Mouse (Mus musculus): ENCODE data around the gene Neurl1a. TPM values are rescaled to one million over a fixed set of nuclear protein-coding genes. Genes with fewer than 3 reads are reported as not detected.
A peak's percentile ranks its signal among the peaks of the same experiment; 100 is the strongest.

Gene Neurl1a
- polyA plus RNA-seq, 1 experiment from 2014 or later: 5.1 TPM

DNA sequence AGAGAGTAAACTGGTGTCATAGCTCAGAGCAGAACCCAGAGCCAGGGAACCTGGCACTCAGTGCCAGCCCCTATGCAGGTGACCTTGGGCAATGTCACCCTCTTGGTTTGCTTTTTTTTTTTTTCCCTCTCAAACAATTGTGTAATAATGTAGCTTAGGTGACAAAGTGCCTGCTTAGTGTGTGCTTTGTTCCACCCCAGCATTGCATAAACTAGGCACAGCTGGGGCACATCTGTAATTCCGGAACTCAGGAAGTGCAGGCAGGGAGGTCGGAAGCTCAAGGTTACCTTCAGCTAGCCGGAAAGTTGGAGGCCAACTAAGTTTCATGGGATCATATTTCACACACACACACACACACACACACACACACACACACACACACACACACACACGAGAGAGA lies 28.8 kb upstream of the Neurl1a start:
- WGBS: 49% methylated on average over 4 of the region's 4 CpGs
- Histone ChIP-seq H3K36me3 (no peaks in the 10 kb centered on the region), H3K4me3 (no peak overlapping the region), H3K9me3 (no peaks in the 10 kb centered on the region), H3K27ac (no peak overlapping the region), H3K27me3 (ENCODE audit: insufficient read depth, poor library complexity, severe bottlenecking) (peaks cover 32% of the 10 kb centered on the region), H3K4me1 (0 out of 2 replicates have a peak, but pooled peaks cover 9% of the 10 kb centered on the region)
- no peak for DNase-seq (ENCODE audit: low spot score)

- H3K4me3 ChIP-seq: peak overlapping the region; percentile 48
- H3K4me1 ChIP-seq: 0 out of 2 replicates have a peak, but pooled peaks cover 9% of the 10 kb centered on the region
- DNase-seq (ENCODE audit: low spot score): no peak
- no peak overlapping the region for H3K27ac ChIP-seq
- no peaks in the 10 kb centered on the region for H3K36me3 ChIP-seq
- H3K9me3 ChIP-seq: no peaks in the 10 kb centered on the region
- 21% methylated on average over 32 of the region's 32 CpGs for WGBS
- H3K27me3 ChIP-seq (ENCODE audit: insufficient read depth, poor library complexity, severe bottlenecking): peaks cover 32% of the 10 kb centered on the region
These were observed 27.1 kb upstream of the Neurl1a start for GRCm38 (mm10) chr19:47151332-47152061.

DNA sequence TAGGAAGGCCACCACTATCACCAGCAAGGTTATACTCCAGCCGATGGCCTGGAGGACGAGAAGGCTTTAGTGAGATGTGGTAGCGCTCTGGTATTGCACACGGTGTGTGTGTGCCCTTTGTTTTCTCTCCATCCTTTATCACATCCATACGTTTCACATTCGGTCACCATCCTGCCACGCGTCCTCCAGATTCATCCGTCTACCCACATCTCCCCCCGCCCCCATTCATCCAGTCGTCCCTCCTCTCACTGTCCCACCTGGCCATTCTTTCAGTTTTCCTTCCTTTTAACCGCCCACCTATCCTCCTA lies 26.6 kb upstream of the Neurl1a start:
- Histone ChIP-seq H3K27me3 (ENCODE audit: insufficient read depth, poor library complexity, severe bottlenecking) (peaks cover 32% of the 10 kb centered on the region), H3K4me1 (0 out of 2 replicates have a peak, but pooled peaks cover 9% of the 10 kb centered on the region), H3K27ac (no peak overlapping the region), H3K9me3 (no peaks in the 10 kb centered on the region), H3K4me3 (peak overlapping the region; percentile 48), H3K36me3 (no peaks in the 10 kb centered on the region)
- DNase-seq (ENCODE audit: low spot score): no peak
- 52% methylated on average over 12 of the region's 12 CpGs for WGBS

DNA sequence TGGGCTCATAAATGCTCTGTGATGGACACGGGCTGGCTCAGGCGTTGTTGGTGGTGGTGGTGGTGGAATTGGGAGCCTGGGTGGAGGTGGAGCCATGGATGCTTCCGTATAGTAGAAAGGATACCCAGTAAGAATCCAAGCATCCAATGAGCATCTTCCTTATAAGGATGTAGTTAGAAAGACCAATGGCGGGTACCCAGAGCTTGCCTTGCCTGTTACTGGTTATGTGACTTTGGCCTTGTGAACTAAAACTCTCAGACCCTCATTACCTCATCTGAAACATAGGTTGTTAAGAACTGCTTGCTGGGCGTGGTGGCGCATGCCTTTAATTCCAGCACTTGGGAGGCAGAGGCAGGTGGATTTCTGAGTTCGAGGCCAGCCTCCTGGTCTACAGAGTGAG lies 24.9 kb upstream of the Neurl1a start:
- Histone ChIP-seq H3K27me3 (ENCODE audit: insufficient read depth, poor library complexity, severe bottlenecking) (peaks cover 32% of the 10 kb centered on the region), H3K4me1 (0 out of 2 replicates have a peak, but pooled peaks cover 7% of the 10 kb centered on the region), H3K27ac (no peak overlapping the region), H3K36me3 (no peaks in the 10 kb centered on the region), H3K4me3 (no peak overlapping the region), H3K9me3 (no peaks in the 10 kb centered on the region)
- 84% methylated on average over 7 of the region's 7 CpGs for WGBS
- no peak for DNase-seq (ENCODE audit: low spot score)

- Histone ChIP-seq H3K4me1 (no peaks in the 10 kb centered on the region), H3K9me3 (no peaks in the 10 kb centered on the region), H3K27ac (no peak within 1 kb of the TSS), H3K36me3 (no peaks in the 10 kb centered on the region), H3K4me3 (no peak within 1 kb of the TSS), H3K27me3 (ENCODE audit: insufficient read depth, poor library complexity, severe bottlenecking) (peaks cover 10% of the 10 kb centered on the region)
- WGBS: 72% methylated on average over 11 of the region's 11 CpGs
- DNase-seq (ENCODE audit: low spot score): no peak
These were observed 21.0 kb upstream of the Neurl1a start, which contains the start of gene Calhm3 for GRCm38 (mm10) chr19:47157664-47158063. TSS of gene Calhm3 (minus strand) at chr19:47157764.

DNA sequence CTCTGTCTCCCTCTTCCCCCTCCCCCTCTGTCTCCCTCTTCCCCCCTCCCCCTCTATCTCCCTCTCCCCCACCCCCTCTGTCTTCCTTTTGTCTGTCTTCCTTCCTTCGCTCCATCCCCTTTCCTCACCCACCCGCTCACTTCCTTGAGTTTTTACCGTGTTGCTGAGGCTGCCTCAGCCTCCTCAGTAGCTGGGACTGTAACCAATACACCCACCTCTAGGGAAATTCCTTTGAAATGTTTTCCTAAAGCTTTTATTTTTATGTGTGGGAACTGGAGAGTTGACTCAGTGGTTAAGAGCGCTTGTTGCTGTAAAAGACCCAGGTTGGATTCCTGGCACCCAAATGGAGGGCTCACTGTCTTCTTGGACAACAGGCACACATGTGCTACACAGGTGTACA lies 17.0 kb upstream of the Neurl1a start:
- no peak overlapping the region for H3K4me3 ChIP-seq

GRCm38 (mm10) chr19:47163176-47163744 lies 15.4 kb upstream of the Neurl1a start:
- DNase-seq (ENCODE audit: low spot score): no peak
- Histone ChIP-seq H3K4me3 (no peak overlapping the region), H3K4me1 (peaks cover 9% of the 10 kb centered on the region), H3K27me3 (ENCODE audit: insufficient read depth, poor library complexity, severe bottlenecking) (no peaks in the 10 kb centered on the region), H3K36me3 (no peaks in the 10 kb centered on the region), H3K27ac (no peak overlapping the region), H3K9me3 (no peaks in the 10 kb centered on the region)
- 84% methylated on average over 6 of the region's 6 CpGs for WGBS

More for the DNA sequence above, 17.0 kb upstream of the Neurl1a start:
- H3K4me1 ChIP-seq: peaks cover under 1% of the 10 kb centered on the region; the same call in 1 of the 2 replicates
- H3K9me3 ChIP-seq: no peaks in the 10 kb centered on the region
- H3K27me3 ChIP-seq (ENCODE audit: insufficient read depth, poor library complexity, severe bottlenecking): no peaks in the 10 kb centered on the region
- no peaks in the 10 kb centered on the region for H3K36me3 ChIP-seq
- DNase-seq (ENCODE audit: low spot score): no peak
- H3K27ac ChIP-seq: no peak overlapping the region
- 54% methylated on average over 4 of the region's 4 CpGs for WGBS

- no peak for DNase-seq (ENCODE audit: low spot score)
- Histone ChIP-seq H3K4me1 (peaks cover 15% of the 10 kb centered on the region), H3K36me3 (no peaks in the 10 kb centered on the region), H3K27ac (no peak overlapping the region), H3K4me3 (no peak overlapping the region), H3K27me3 (ENCODE audit: insufficient read depth, poor library complexity, severe bottlenecking) (no peaks in the 10 kb centered on the region), H3K9me3 (no peaks in the 10 kb centered on the region)
- 31% methylated on average over 3 of the region's 3 CpGs for WGBS
These were observed 11.9 kb upstream of the Neurl1a start for GRCm38 (mm10) chr19:47166758-47167157.

DNA sequence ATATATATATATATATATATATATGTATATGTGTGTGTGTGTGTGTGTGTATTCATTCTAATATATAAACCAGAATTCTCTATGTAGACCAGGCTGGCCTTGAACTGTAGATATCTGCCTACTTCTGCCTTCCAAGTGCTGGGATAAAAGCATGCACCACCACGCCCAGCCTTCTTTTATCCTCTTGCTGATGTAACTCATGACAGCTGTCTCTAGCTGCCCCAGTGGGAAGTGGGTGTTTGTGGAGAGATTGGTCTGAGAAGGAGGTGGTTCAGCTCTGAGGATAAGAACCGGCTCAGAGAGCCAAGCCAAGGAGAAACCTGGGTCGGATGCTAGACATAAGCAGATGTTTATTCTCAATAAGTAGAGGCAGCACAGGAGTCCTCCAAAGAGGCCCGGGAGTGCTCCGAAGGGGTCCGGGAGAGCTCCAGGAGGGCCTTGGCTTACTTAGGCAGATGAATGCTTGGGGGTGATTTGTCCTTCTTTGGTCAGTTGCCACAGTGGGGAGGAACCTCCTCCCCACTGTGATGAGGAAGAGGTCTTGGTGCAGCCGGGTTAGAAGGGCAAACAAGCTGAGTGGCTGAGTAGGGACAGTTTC lies 10.9 kb upstream of the Neurl1a start:
- DNase-seq (ENCODE audit: low spot score): no peak

GRCm38 (mm10) chr19:47168223-47168622 lies 10.4 kb upstream of the Neurl1a start:
- H3K4me3 ChIP-seq: peak overlapping the region; percentile 46

More for the DNA sequence above, 10.9 kb upstream of the Neurl1a start:
- no peaks in the 10 kb centered on the region for H3K36me3 ChIP-seq
- peak overlapping the region; percentile 46; the same call in 1 of the 2 replicates for H3K4me3 ChIP-seq
- peaks cover 15% of the 10 kb centered on the region for H3K4me1 ChIP-seq
- no peaks in the 10 kb centered on the region for H3K9me3 ChIP-seq
- WGBS: 45% methylated on average over 7 of the region's 7 CpGs
- H3K27me3 ChIP-seq (ENCODE audit: insufficient read depth, poor library complexity, severe bottlenecking): peaks cover under 1% of the 10 kb centered on the region; the same call in 1 of the 2 replicates
- no peak overlapping the region for H3K27ac ChIP-seq

GRCm38 (mm10) chr19:47168793-47169412 lies 9.7 kb upstream of the Neurl1a start:
- H3K36me3 ChIP-seq: no peaks in the 10 kb centered on the region
- 25% methylated on average over 11 of the region's 11 CpGs for WGBS
- DNase-seq (ENCODE audit: low spot score): peak; percentile 88
- peak overlapping the region; percentile 46 for H3K4me3 ChIP-seq
- no peak overlapping the region for H3K27ac ChIP-seq
- peaks cover 15% of the 10 kb centered on the region for H3K4me1 ChIP-seq
- H3K9me3 ChIP-seq: no peaks in the 10 kb centered on the region
- H3K27me3 ChIP-seq (ENCODE audit: insufficient read depth, poor library complexity, severe bottlenecking): peaks cover 10% of the 10 kb centered on the region; the same call in 1 of the 2 replicates

More at GRCm38 (mm10) chr19:47168223-47168622, 10.4 kb upstream of the Neurl1a start:
- Histone ChIP-seq H3K9me3 (no peaks in the 10 kb centered on the region), H3K4me1 (peaks cover 15% of the 10 kb centered on the region), H3K27me3 (ENCODE audit: insufficient read depth, poor library complexity, severe bottlenecking) (peaks cover 6% of the 10 kb centered on the region; the same call in 1 of the 2 replicates), H3K36me3 (no peaks in the 10 kb centered on the region), H3K27ac (no peak overlapping the region)
- WGBS: 4% methylated on average over 13 of the region's 13 CpGs
- DNase-seq (ENCODE audit: low spot score): no peak

DNA sequence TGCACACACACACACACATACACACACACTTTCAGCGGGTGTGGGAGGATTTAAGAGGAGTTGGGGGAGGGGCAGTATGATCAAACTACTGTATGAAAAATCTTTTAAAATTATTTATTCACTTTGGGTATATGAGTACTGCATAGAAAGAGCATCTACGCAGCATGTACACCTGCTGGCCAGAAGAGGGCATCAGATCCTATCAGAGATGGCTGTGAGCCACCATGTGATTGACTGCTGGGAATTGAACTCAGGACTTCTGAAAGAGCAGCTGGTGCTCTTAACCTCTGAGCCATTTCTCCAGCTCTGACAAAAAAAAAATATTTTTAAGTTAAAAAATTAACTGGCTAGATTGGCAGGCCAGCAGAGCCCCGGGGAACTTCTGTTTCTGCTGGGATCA lies 4.1 kb upstream of the Neurl1a start:
- Histone ChIP-seq H3K9me3 (no peaks in the 10 kb centered on the region), H3K4me3 (no peak overlapping the region), H3K36me3 (no peaks in the 10 kb centered on the region), H3K27ac (no peak overlapping the region), H3K27me3 (ENCODE audit: insufficient read depth, poor library complexity, severe bottlenecking) (peaks cover 47% of the 10 kb centered on the region), H3K4me1 (peaks cover 17% of the 10 kb centered on the region)
- 58% methylated on average over 3 of the region's 3 CpGs for WGBS
- DNase-seq (ENCODE audit: low spot score): no peak

- Histone ChIP-seq H3K4me1 (peaks cover 20% of the 10 kb centered on the region), H3K9me3 (no peaks in the 10 kb centered on the region), H3K27ac (no peak overlapping the region), H3K27me3 (ENCODE audit: insufficient read depth, poor library complexity, severe bottlenecking) (peaks cover 57% of the 10 kb centered on the region), H3K4me3 (no peak overlapping the region), H3K36me3 (no peaks in the 10 kb centered on the region)
- WGBS: 64% methylated on average over 2 of the region's 2 CpGs
- DNase-seq (ENCODE audit: low spot score): no peak
These were observed 3.1 kb upstream of the Neurl1a start for GRCm38 (mm10) chr19:47175472-47175871.

Data from heart, embryonic 10.5 days (tissue).